Mouse (Mus musculus) liver, embryonic 14.5 days (tissue): ENCODE results near the gene Senp7.

Experiments
- CTCF ChIP-seq: IDR thresholded peaks from 2 replicates; pipeline ENCODE4 v1.5.1; 2016; ENCODE audit warnings: antibody characterized with exemption, low read depth, control low read depth
- EP300 ChIP-seq: IDR thresholded peaks from 2 replicates; pipeline ENCODE4 v1.6.1; 2016; ENCODE audit warnings: antibody characterized with exemption, low read depth

DNA sequence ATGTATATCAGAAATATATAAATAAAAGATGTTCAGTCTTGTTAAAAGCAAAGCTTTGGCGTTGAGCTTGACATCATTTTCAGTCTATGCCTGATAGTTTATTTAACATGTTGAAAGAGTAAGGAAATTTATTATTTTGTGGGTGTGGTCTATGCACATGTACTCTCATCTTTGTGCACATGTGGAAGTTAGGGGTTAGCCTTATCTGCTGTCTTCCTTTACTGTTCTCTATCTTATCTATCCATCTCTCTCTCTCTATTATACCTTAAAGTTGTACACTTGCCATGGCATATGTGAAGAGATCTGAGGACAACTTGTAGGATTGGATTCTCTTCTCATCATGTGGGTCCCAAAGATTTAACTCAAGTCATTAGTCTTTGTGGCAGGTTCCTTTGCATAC lies 39.3 kb upstream of the Senp7 start:
- TF ChIP-seq CTCF = no peak
- no peak for TF ChIP-seq EP300
